Comparison of ENCODE assay signal across 7 mouse cellular contexts in genomic region chr8:124661781-124662180, GRCm38 (mm10). TPM values are rescaled to one million over a fixed set of nuclear protein-coding genes. Genes with fewer than 3 reads are reported as not detected.
DNase-seq lines count a peak whose midpoint lies in the region; ATAC-seq lines count a peak whose summit lies in the region.

No protein-coding gene starts in this region.

- intact Hi-C loops in gastrocnemius, postnatal 36 days (cut with DNase I) = no loop called here

- H3K27me3 ChIP-seq in megakaryocyte, embryonic 14.5 days (replicated peaks) = peaks cover 14% of the 10 kb centered on the region
- H3K27me3 ChIP-seq in forebrain, embryonic 10.5 days (ENCODE audit: poor library complexity, severe bottlenecking) = no peaks in the 10 kb centered on the region
- no peaks in the 10 kb centered on the region for H3K27me3 ChIP-seq in intestine, embryonic 14.5 days (replicated peaks; ENCODE audit: control insufficient read depth, insufficient read depth, low read length)
- H3K27me3 ChIP-seq in midbrain, embryonic 14.5 days (ENCODE audit: control insufficient read depth, insufficient read depth, low read length) = no peaks in the 10 kb centered on the region

- H3K9ac ChIP-seq in intestine, embryonic 14.5 days (ENCODE audit: low read length) = peak overlapping the region; percentile 92
- H3K9ac ChIP-seq in midbrain, embryonic 14.5 days (replicated peaks; ENCODE audit: low read length) = peak overlapping the region; percentile 83

- WGBS in forebrain, embryonic 10.5 days = 69% methylated on average over 9 of the region's 9 CpGs
- 23% methylated on average over 9 of the region's 9 CpGs for WGBS in intestine, embryonic 14.5 days
- 66% methylated on average over 9 of the region's 9 CpGs for WGBS in midbrain, embryonic 14.5 days

- H3K36me3 ChIP-seq in megakaryocyte, embryonic 14.5 days (replicated peaks; ENCODE audit: low read length) = no peaks in the 10 kb centered on the region
- H3K36me3 ChIP-seq in forebrain, embryonic 10.5 days (replicated peaks) = peaks cover 14% of the 10 kb centered on the region; the same call in 1 of the 2 replicates
- no peaks in the 10 kb centered on the region for H3K36me3 ChIP-seq in intestine, embryonic 14.5 days (ENCODE audit: control insufficient read depth, insufficient read depth, low read length)
- no peaks in the 10 kb centered on the region for H3K36me3 ChIP-seq in midbrain, embryonic 14.5 days (ENCODE audit: control insufficient read depth, insufficient read depth, low read length)

- ATAC-seq in megakaryocyte, adult 5-6 weeks (ENCODE audit: poor library complexity, severe bottlenecking) = no peak
- ATAC-seq in intestine, embryonic 14.5 days (replicated peaks; ENCODE audit: low FRiP score, low TSS enrichment, low read depth) = no peak
- no peak for ATAC-seq in midbrain, embryonic 14.5 days (ENCODE audit: low FRiP score, low TSS enrichment)

- H3K4me2 ChIP-seq in intestine, embryonic 14.5 days (ENCODE audit: low read length) = peak overlapping the region; percentile 86
- peak overlapping the region; percentile 65 for H3K4me2 ChIP-seq in midbrain, embryonic 14.5 days (ENCODE audit: low read length)

- no peak for DNase-seq in forebrain, embryonic 10.5 days (ENCODE audit: extremely low spot score, low spot score)
- DNase-seq in intestine, embryonic 14.5 days (ENCODE audit: low spot score) = peak; percentile 55
- DNase-seq in midbrain, embryonic 14.5 days = no peak
- no peak for DNase-seq in adrenal gland, postnatal 4 days (ENCODE audit: low spot score in 2 of 2)
- no peak for DNase-seq in gastrocnemius, postnatal 36 days

- peak overlapping the region; percentile 90; the same call in 1 of the 2 replicates for H3K27ac ChIP-seq in forebrain, embryonic 10.5 days
- peak overlapping the region; percentile 92; the same call in 1 of the 2 replicates for H3K27ac ChIP-seq in intestine, embryonic 14.5 days (ENCODE audit: low read depth)
- H3K27ac ChIP-seq in midbrain, embryonic 14.5 days (replicated peaks; ENCODE audit: low read depth, low read length) = no peak overlapping the region

- H3K4me1 ChIP-seq in megakaryocyte, embryonic 14.5 days = peaks cover 64% of the 10 kb centered on the region
- peaks cover 55% of the 10 kb centered on the region for H3K4me1 ChIP-seq in forebrain, embryonic 10.5 days
- peaks cover 34% of the 10 kb centered on the region for H3K4me1 ChIP-seq in intestine, embryonic 14.5 days (replicated peaks; ENCODE audit: control insufficient read depth, insufficient read depth, low read length)
- peaks cover 37% of the 10 kb centered on the region for H3K4me1 ChIP-seq in midbrain, embryonic 14.5 days (ENCODE audit: control insufficient read depth, insufficient read depth, low read length)

- peak overlapping the region; percentile 95 for H3K4me3 ChIP-seq in megakaryocyte, embryonic 14.5 days (replicated peaks)
- peak overlapping the region; percentile 92 for H3K4me3 ChIP-seq in forebrain, embryonic 10.5 days
- peak overlapping the region; percentile 80 for H3K4me3 ChIP-seq in intestine, embryonic 14.5 days (ENCODE audit: low read depth, low read length)
- peak overlapping the region; percentile 89 for H3K4me3 ChIP-seq in midbrain, embryonic 14.5 days (replicated peaks; ENCODE audit: low read depth, low read length)

- H3K9me3 ChIP-seq in megakaryocyte, embryonic 14.5 days = no peaks in the 10 kb centered on the region
- no peaks in the 10 kb centered on the region for H3K9me3 ChIP-seq in forebrain, embryonic 10.5 days
- H3K9me3 ChIP-seq in intestine, embryonic 14.5 days (ENCODE audit: control insufficient read depth, low read length) = no peaks in the 10 kb centered on the region
- H3K9me3 ChIP-seq in midbrain, embryonic 14.5 days (ENCODE audit: control insufficient read depth, low read length) = no peaks in the 10 kb centered on the region

RNA-seq across cellular contexts. Expression of gene 2310022B05Rik, which starts 1.4 kb away (rescaled TPM):
- 6.3 and 7.6 TPM in 2 replicates for polyA plus RNA-seq in megakaryocyte, embryonic 14.5 days (2012; ENCODE audit: insufficient read depth, low replicate concordance)
- total RNA-seq in megakaryocyte, adult 5-6 weeks (2015) = 6.2 and 7.5 TPM in 2 replicates
- total RNA-seq in megakaryocyte, adult 5-6 weeks (2017) = 1.6 and 2.1 TPM in 2 replicates
- 17.9 and 18.2 TPM in 2 replicates for polyA plus RNA-seq in forebrain, embryonic 10.5 days (2016; fragmentation: Nextera tagmentation; extraction: Ambion mirVana)
- polyA plus RNA-seq in intestine, embryonic 14.5 days (2014; fragmentation: Nextera tagmentation; extraction: Ambion mirVana) = 37.6 and 38.1 TPM in 2 replicates
- polyA plus RNA-seq in midbrain, embryonic 14.5 days (2014; fragmentation: Nextera tagmentation; extraction: Ambion mirVana) = 29.0 and 31.7 TPM in 2 replicates
- total RNA-seq in adrenal gland, postnatal 4 days (2021) = 10 to 100 TPM; 75.8 to 77.2 TPM
- total RNA-seq in gastrocnemius, postnatal 36 days (2021) = 10 to 100 TPM in 1 of 2 experiments, 1 to 10 TPM in 1; 9.9 to 12.1 TPM
